Mouse (Mus musculus): ENCODE data around the gene Pnpla7.
A peak's percentile ranks its signal among the peaks of the same experiment; 100 is the strongest.

- no peak for TF ChIP-seq E2F4 (IDR thresholded peaks at IDR 0.05; ENCODE audit: insufficient replicate concordance, low read depth, low read length)
- no peak for TF ChIP-seq NELFE (IDR thresholded peaks at IDR 0.05; ENCODE audit: low read depth, low read length)
- no peak for TF ChIP-seq POLR2A (IDR thresholded peaks at IDR 0.05; ENCODE audit: low read depth, low read length)
- peak; percentile 44 to 69; a peak in 3 of 4 replicates for TF ChIP-seq CTCF (conservative IDR thresholded peaks at IDR 0.05 in 1 of 2, IDR thresholded peaks at IDR 0.05 in 1 of 2; ENCODE audit: low read depth in 2 of 2, low read length in 2 of 2)
Measured at GRCm38 (mm10) chr2:25000544-25001235, 24.9 kb downstream of the Pnpla7 start.
